Mouse (Mus musculus) small intestine, adult 2 months (tissue): Measurements from ENCODE around the gene Plekhm3.

Experiments
- CTCF ChIP-seq: fragments of 200-500 bp; IDR thresholded peaks from 2 replicates; pipeline ENCODE4 v1.5.1; 2012; ENCODE audit warnings: low read depth, mild to moderate bottlenecking, control low read depth, inconsistent platforms, low read length, moderate library complexity, mixed read lengths; ENCODE audit not compliant: insufficient replicate concordance, insufficient read length; ENCODE audit errors: extremely low read depth
- POLR2A ChIP-seq: fragments of 200-500 bp; IDR thresholded peaks from 2 replicates; pipeline ENCODE4 v1.6.1; 2012; ENCODE audit warnings: low read depth, mild to moderate bottlenecking, control low read depth, inconsistent platforms, low read length, moderate library complexity

GRCm38 (mm10) chr1:64866140-64866539 is 90.5 kb downstream of the Plekhm3 start:
- TF ChIP-seq CTCF (no peak), POLR2A (no peak)
